Mouse (Mus musculus) gastrocnemius, postnatal 10 days (tissue): ENCODE results near the gene Cenpm. TPM values are rescaled to one million over a fixed set of nuclear protein-coding genes. Genes with fewer than 3 reads are reported as not detected.

ENCODE experiments used
- DNase-seq: peaks from one replicate; pipeline ENCODE4 v3.0.0; 2021; ENCODE audit warnings: mixed read lengths
- microRNA-seq, 2 experiments: library from miRNA; unstranded; fragments of <30 nt; microRNA quantifications; one replicate each; pipeline ENCODE4 v1.2.0; 2021
- total RNA-seq, 2 experiments: library from RNA; stranded (reverse); gene quantifications; 2 replicates each; pipeline ENCODE4 v1.2.3; 2021

Gene Cenpm
- total RNA-seq, 2 experiments from 2014 or later = 4.2 to 7.0 TPM

- DNase-seq = no peak
These were observed 51.9 kb downstream of the Cenpm start for GRCm38 (mm10) chr15:82192617-82193016.

- DNase-seq = peak; percentile 74
These were observed 55.9 kb downstream of the Cenpm start for GRCm38 (mm10) chr15:82188481-82189240.

GRCm38 (mm10) chr15:82187924-82188323, 56.6 kb downstream of the Cenpm start:
- no peak for DNase-seq

- no peak for DNase-seq
These were observed 57.1 kb downstream of the Cenpm start for GRCm38 (mm10) chr15:82187401-82187800.

GRCm38 (mm10) chr15:82186931-82187330, 57.6 kb downstream of the Cenpm start:
- no peak for DNase-seq

- no peak for DNase-seq
These were observed 58.4 kb downstream of the Cenpm start for GRCm38 (mm10) chr15:82186131-82186530.

GRCm38 (mm10) chr15:82185062-82185783, 59.3 kb downstream of the Cenpm start:
- no peak for DNase-seq

- DNase-seq = no peak
These were observed 59.9 kb downstream of the Cenpm start for GRCm38 (mm10) chr15:82184656-82185055.

- no peak for DNase-seq
These were observed 60.4 kb downstream of the Cenpm start for GRCm38 (mm10) chr15:82184183-82184582.

Small RNA genes lying within 50 kb of the gene (microRNA-seq; reads per million reads assigned to microRNA genes)
- gene Mir33 = 6.5 to 10.5 reads per million in 2 experiments

Other genes starting within 250 kb of the Cenpm start
- 10 to 100 TPM; 18.5 to 20.7 TPM for gene Desi1, start 210.9 kb downstream of the Cenpm start, total RNA-seq
- 10 to 100 TPM; 50.0 to 54.5 TPM for gene Snu13, start 197.2 kb downstream of the Cenpm start, total RNA-seq
- not detected for gene 4930407I10Rik, start 185.6 kb downstream of the Cenpm start, total RNA-seq
- under 1 TPM; 0.23 to 0.36 TPM for gene Mei1, start 174.8 kb downstream of the Cenpm start, total RNA-seq
- gene Ccdc134, start 116.8 kb downstream of the Cenpm start, total RNA-seq = 10 to 100 TPM; 31.0 to 33.5 TPM
- gene Srebf2, start 97.6 kb downstream of the Cenpm start, total RNA-seq = 10 to 100 TPM; 37.0 to 42.8 TPM
- gene Shisa8, start 31.9 kb downstream of the Cenpm start, total RNA-seq = not detected
- gene Tnfrsf13c, start 20.4 kb downstream of the Cenpm start, total RNA-seq = under 1 TPM; 0.45 to 0.52 TPM
- not detected for gene 1500009C09Rik, start 7.6 kb upstream of the Cenpm start, total RNA-seq
- gene Sept3, start 30.1 kb upstream of the Cenpm start, total RNA-seq = 1 to 10 TPM; 1.2 to 2.0 TPM
- not detected for gene Wbp2nl, start 54.2 kb upstream of the Cenpm start, total RNA-seq
- 10 to 100 TPM; 24.6 to 27.3 TPM for gene Naga, start 94.2 kb upstream of the Cenpm start, total RNA-seq
- gene Pheta2, start 94.2 kb upstream of the Cenpm start, total RNA-seq = 1 to 10 TPM; 3.0 to 4.9 TPM
- gene Smdt1, start 94.2 kb upstream of the Cenpm start, total RNA-seq = 100 to 1,000 TPM; 143 to 156 TPM
- 100 to 1,000 TPM; 362 to 411 TPM for gene Ndufa6, start 109.6 kb upstream of the Cenpm start, total RNA-seq
- gene Cyp2d22, start 135.5 kb upstream of the Cenpm start, total RNA-seq = 10 to 100 TPM; 10.8 to 14.5 TPM
- not detected for gene Cyp2d11, start 149.3 kb upstream of the Cenpm start, total RNA-seq
- gene Cyp2d10, start 162.4 kb upstream of the Cenpm start, total RNA-seq = under 1 TPM in 1 of 2 experiments, not detected in 1; 0.29 TPM
- under 1 TPM in 1 of 2 experiments, not detected in 1; 0.19 TPM for gene Cyp2d9, start 188.7 kb upstream of the Cenpm start, total RNA-seq